Mouse (Mus musculus) stomach, embryonic 14.5 days (tissue): Measurements from ENCODE around the gene Syngr4. TPM values are rescaled to one million over a fixed set of nuclear protein-coding genes. Genes with fewer than 3 reads are reported as not detected.
"Not testable (repeated sequence)": the region's sequence is repeated elsewhere in the genome, so short reads cannot be mapped to it uniquely, and the experiment has no call there.

ENCODE experiments used
- ATAC-seq: fragments of 200-750 bp; cut with Nextera tagmentation; 2 replicates; pipeline ENCODE4 v1.8.0; 2017; ENCODE audit warnings: low read depth, moderate TSS enrichment; ENCODE audit not compliant: insufficient number of reproducible peaks, insufficient read depth, low FRiP score
- H3K27ac ChIP-seq: fragments of 300-500 bp; sonication (generic); 2 replicates; pipeline ENCODE4 v1.5.1; 2014; ENCODE audit warnings: mild to moderate bottlenecking, low read length, moderate library complexity, mixed read lengths
- H3K27me3 ChIP-seq: fragments of 300-500 bp; sonication (generic); 2 replicates; pipeline ENCODE4 v1.6.1; 2014; ENCODE audit warnings: low read length, control low read depth, mixed read lengths; ENCODE audit not compliant: control insufficient read depth, insufficient read depth
- H3K36me3 ChIP-seq: fragments of 300-500 bp; sonication (generic); 2 replicates; pipeline ENCODE4 v1.6.1; 2014; ENCODE audit warnings: mild to moderate bottlenecking, control low read depth, low read length, moderate library complexity, mixed read lengths; ENCODE audit not compliant: control insufficient read depth, insufficient read depth
- H3K4me1 ChIP-seq: fragments of 300-500 bp; sonication (generic); 2 replicates; pipeline ENCODE4 v1.6.1; 2014; ENCODE audit warnings: low read length, control low read depth, mixed read lengths; ENCODE audit not compliant: control insufficient read depth, insufficient read depth
- H3K4me2 ChIP-seq: fragments of 300-500 bp; sonication (generic); replicated peaks from 2 replicates; pipeline ENCODE4 v1.6.1; 2014; ENCODE audit warnings: low read depth, low read length, control low read depth
- H3K4me3 ChIP-seq: fragments of 300-500 bp; sonication (generic); 2 replicates; pipeline ENCODE4 v1.5.1; 2014; ENCODE audit warnings: low read depth, low read length, control low read depth
- H3K9ac ChIP-seq: fragments of 300-500 bp; sonication (generic); replicated peaks from 2 replicates; pipeline ENCODE4 v1.6.1; 2014; ENCODE audit warnings: low read depth, mild to moderate bottlenecking, control low read depth, low read length, moderate library complexity, mixed read lengths
- H3K9me3 ChIP-seq: fragments of 300-500 bp; sonication (generic); 2 replicates; pipeline ENCODE4 v1.6.1; 2016; ENCODE audit warnings: low read depth, low read length, control low read depth; ENCODE audit not compliant: control insufficient read depth
- WGBS: fragments of 180-500 bp; shearing (Covaris S2); extraction: QIAGEN DNeasy Blood & Tissue Kit; methylation state at CpG from one replicate; pipeline ENCODE4 v1.1.7; 2014; 5-methylcytosine and 5-hydroxymethylcytosine counted together
- polyA plus RNA-seq: library from polyadenylated mRNA; unstranded; fragments of >200 nt; fragmentation: Nextera tagmentation; extraction: Ambion mirVana; gene quantifications from 2 replicates; pipeline ENCODE4 v1.2.1, GENCODE M21; 2014

Gene Syngr4
- polyA plus RNA-seq, 1 experiment from 2014 or later: 0.65 TPM

DNA sequence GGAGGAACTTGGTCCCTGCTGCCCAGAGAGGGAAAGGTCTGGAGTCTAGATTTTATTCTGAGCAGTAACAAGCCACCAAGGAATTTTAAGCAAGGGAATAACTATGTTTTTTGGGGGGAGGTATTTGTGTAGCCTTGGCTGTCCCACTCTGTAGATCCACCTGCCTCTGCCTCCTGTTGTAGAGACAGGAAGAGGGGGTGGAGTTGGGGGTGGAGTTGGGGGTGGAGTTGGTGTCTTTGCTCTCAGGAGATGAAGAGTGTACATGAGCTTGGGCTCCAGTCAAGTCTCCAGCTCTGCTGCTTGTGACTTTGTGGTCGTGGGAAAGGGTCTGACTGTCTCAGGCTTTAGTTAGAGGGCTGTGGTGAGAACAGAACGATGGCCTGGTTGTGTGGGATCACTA, 15.5 kb downstream of the Syngr4 start:
- Histone ChIP-seq H3K9me3 (no peaks in the 10 kb centered on the region), H3K4me2 (no peak overlapping the region), H3K27me3 (no peaks in the 10 kb centered on the region), H3K27ac (no peak overlapping the region), H3K36me3 (peaks cover 77% of the 10 kb centered on the region), H3K9ac (no peak overlapping the region), H3K4me1 (no peaks in the 10 kb centered on the region), H3K4me3 (no peak overlapping the region)
- no peak for ATAC-seq
- WGBS: 91% methylated on average over 2 of the region's 2 CpGs

DNA sequence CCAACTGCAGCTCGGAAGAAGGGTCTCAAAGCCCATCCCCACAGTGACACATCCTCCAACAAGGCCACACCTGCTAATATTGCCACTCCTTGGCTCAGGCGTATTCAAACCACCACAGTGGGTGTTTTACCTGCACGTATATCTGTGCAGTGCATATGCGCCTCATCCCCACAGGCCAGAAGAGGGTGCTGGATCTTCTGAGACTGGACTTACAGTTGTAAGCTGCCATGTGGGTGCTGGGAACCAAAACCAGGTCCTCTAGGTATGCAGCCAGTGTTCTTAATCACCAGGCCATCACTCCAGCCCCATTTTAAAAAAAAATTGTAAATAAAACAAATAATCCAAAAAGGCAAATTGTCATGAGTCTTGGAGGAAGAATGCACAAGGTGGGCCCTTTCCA, 16.0 kb downstream of the Syngr4 start:
- no peaks in the 10 kb centered on the region for H3K4me1 ChIP-seq

DNA sequence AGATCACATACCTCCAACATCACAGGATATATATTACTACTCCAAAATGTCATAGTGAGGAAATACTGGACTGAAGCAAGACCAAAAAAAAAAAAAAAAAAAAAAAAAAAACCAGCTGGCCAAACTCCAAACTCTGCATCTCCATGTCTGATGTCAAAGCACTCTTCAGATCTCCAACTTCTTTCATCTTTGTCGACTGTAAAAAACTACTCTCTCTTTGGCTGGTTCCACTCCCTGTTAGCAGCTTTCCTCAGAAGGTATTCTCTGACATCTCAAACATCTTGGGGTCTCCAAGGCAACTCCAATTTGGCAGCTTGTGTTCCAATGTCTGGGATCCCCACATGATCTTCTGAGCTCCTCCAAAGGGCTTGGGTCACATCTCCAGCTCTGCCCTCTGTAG, 18.2 kb downstream of the Syngr4 start, which contains the start of gene Grin2d:
TSS of gene Grin2d (minus strand) at position 101 of the 400 bp plus-strand sequence.
- WGBS: 97% methylated on average over 1 of the region's 1 CpGs

More for the DNA sequence above, 16.0 kb downstream of the Syngr4 start:
- Histone ChIP-seq H3K27me3 (no peaks in the 10 kb centered on the region), H3K27ac (no peak overlapping the region), H3K36me3 (peaks cover 82% of the 10 kb centered on the region), H3K4me2 (no peak overlapping the region), H3K9me3 (no peaks in the 10 kb centered on the region), H3K4me3 (no peak overlapping the region), H3K9ac (no peak overlapping the region)
- no peak for ATAC-seq
- 95% methylated on average over 4 of the region's 4 CpGs for WGBS

GRCm38 (mm10) chr7:45876895-45877294, 19.6 kb downstream of the Syngr4 start:
- 94% methylated on average over 7 of the region's 7 CpGs for WGBS
- no peaks in the 10 kb centered on the region for H3K27me3 ChIP-seq
- ATAC-seq: no peak
- H3K27ac ChIP-seq: no peak overlapping the region
- no peak overlapping the region for H3K4me3 ChIP-seq
- no peak overlapping the region for H3K4me2 ChIP-seq
- H3K36me3 ChIP-seq: peaks cover 61% of the 10 kb centered on the region
- no peak overlapping the region for H3K9ac ChIP-seq
- peaks cover 15% of the 10 kb centered on the region; the same call in 1 of the 2 replicates for H3K4me1 ChIP-seq
- no peaks in the 10 kb centered on the region for H3K9me3 ChIP-seq

More for the DNA sequence above, 18.2 kb downstream of the Syngr4 start, which contains the start of gene Grin2d:
- ATAC-seq, H3K4me3 ChIP-seq, H3K27me3 ChIP-seq, H3K4me2 ChIP-seq, H3K27ac ChIP-seq, H3K9ac ChIP-seq, H3K9me3 ChIP-seq: not testable (repeated sequence)
- H3K4me1 ChIP-seq: peaks cover 15% of the 10 kb centered on the region; the same call in 1 of the 2 replicates
- H3K36me3 ChIP-seq: peaks cover 75% of the 10 kb centered on the region

GRCm38 (mm10) chr7:45873061-45873947, 23.2 kb downstream of the Syngr4 start:
- Histone ChIP-seq H3K4me3 (peak overlapping the region; percentile 76), H3K4me2 (peak overlapping the region; percentile 89), H3K36me3 (peaks cover 35% of the 10 kb centered on the region), H3K27me3 (0 out of 2 replicates have a peak, but pooled peaks cover 9% of the 10 kb centered on the region), H3K27ac (peak overlapping the region; percentile 93), H3K9me3 (no peaks in the 10 kb centered on the region), H3K4me1 (peaks cover 35% of the 10 kb centered on the region; the same call in 1 of the 2 replicates), H3K9ac (peak overlapping the region; percentile 90)
- 1% methylated on average over 28 of the region's 28 CpGs for WGBS
- peak; percentile 43 for ATAC-seq

DNA sequence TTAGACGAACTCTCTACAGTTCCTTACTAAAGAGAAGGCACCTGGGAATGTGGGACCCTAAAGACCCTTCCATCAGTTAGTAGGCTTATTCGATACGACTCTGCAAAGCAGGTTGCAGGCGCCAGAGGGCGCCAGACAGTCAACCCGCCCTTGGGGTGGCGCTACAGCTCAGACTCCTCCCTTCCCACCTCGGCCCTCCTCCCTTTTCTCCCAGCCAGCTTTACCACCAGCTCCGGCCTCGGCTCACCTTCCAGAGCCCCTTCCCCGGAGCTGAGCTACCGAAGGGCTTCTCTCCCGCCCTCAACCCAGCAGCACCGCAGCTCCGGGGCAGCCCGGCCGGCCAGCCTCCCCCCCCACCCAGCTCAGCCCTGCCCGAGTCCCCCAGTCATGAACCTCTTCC, 23.9 kb downstream of the Syngr4 start, which contains the start of gene Kdelr1:
TSS of gene Kdelr1 (plus strand) at position 149 of the 400 bp plus-strand sequence.
- ATAC-seq: peak; percentile 74
- Histone ChIP-seq H3K27me3 (0 out of 2 replicates have a peak, but pooled peaks cover 9% of the 10 kb centered on the region), H3K4me2 (peak within 1 kb of the TSS; percentile 89), H3K27ac (peak within 1 kb of the TSS; percentile 93), H3K4me1 (peaks cover 39% of the 10 kb centered on the region; the same call in 1 of the 2 replicates), H3K9ac (peak within 1 kb of the TSS; percentile 90), H3K36me3 (peaks cover 31% of the 10 kb centered on the region), H3K9me3 (no peaks in the 10 kb centered on the region), H3K4me3 (peak within 1 kb of the TSS; percentile 76)
- WGBS: 1% methylated on average over 18 of the region's 18 CpGs

DNA sequence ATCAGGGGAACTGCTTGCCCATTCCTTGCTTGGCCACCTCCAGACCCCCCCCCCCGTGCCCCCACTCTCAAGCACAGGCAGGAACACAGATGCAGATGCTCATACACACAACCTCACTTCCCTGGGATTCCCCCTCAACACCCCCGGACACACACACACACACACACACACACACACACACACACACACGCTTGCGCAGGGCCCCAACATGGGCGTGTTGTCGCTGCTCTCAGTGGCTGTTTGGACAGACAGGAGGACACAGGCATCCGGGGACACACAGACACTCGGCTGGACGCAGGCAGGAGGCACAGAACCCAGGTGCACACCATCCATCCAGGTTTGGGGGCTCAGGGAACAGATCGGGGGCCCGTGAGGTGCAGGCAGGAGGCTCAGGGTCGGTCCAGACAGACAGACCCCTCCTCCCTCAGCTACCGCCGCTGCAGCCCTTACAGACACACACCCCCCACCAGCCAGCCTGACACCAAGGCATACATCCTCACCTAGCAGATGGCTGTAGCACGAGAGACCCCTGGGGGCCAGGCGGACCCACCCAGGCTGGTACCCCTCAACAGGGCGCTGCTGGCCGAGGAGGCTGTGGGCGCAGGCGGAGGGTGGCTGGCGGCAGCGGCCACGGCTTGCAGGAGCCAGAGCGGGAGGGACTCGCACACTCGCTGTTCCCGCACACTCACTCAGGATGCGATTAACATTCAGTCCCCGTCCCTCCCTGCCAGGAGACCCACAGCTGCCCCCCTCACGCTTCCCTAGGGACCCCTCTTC, 26.0 kb downstream of the Syngr4 start:
- peaks cover 10% of the 10 kb centered on the region for H3K36me3 ChIP-seq

GRCm38 (mm10) chr7:45869787-45870186, 26.7 kb downstream of the Syngr4 start:
- H3K4me1 ChIP-seq: peaks cover 45% of the 10 kb centered on the region; the same call in 1 of the 2 replicates
- peak overlapping the region; percentile 14; the same call in 1 of the 2 replicates for H3K9ac ChIP-seq
- H3K4me3 ChIP-seq: peak overlapping the region; percentile 9; the same call in 1 of the 2 replicates
- H3K9me3 ChIP-seq: no peaks in the 10 kb centered on the region
- H3K27ac ChIP-seq: no peak overlapping the region
- H3K27me3 ChIP-seq: 0 out of 2 replicates have a peak, but pooled peaks cover 12% of the 10 kb centered on the region
- peak overlapping the region; percentile 43 for H3K4me2 ChIP-seq
- H3K36me3 ChIP-seq: peaks cover 4% of the 10 kb centered on the region
- WGBS: 4% methylated on average over 14 of the region's 14 CpGs
- no peak for ATAC-seq

More for the DNA sequence above, 26.0 kb downstream of the Syngr4 start:
- Histone ChIP-seq H3K27me3 (0 out of 2 replicates have a peak, but pooled peaks cover 12% of the 10 kb centered on the region), H3K27ac (no peak overlapping the region), H3K9ac (peak overlapping the region; percentile 28; the same call in 1 of the 2 replicates), H3K4me2 (peak overlapping the region; percentile 43), H3K9me3 (no peaks in the 10 kb centered on the region), H3K4me3 (peak overlapping the region; percentile 23), H3K4me1 (peaks cover 47% of the 10 kb centered on the region; the same call in 1 of the 2 replicates)
- WGBS: 1% methylated on average over 30 of the region's 30 CpGs
- no peak for ATAC-seq
